Mouse (Mus musculus): ENCODE results near the gene Piwil4.

DNA sequence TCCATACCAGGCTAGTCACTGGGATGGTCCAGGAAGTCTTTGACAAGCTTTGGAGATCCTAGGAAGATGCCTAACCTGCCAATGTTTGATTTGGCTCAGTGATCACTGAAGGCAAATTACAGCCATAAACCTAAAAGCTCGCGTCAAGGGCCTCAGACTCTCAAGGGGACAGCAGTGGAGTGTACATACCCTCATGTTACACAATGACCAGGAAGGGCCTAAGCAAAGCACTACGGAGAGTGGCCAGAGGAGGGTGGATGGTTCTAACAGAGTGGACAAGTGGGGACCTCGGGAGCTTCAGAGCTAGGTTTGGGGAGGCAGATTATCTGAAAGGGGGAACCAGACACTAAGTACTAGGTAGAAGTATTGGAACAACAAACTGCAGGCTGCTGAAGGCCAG lies 13.9 kb downstream of the Piwil4 start:
- TF ChIP-seq CTCF (IDR thresholded peaks at IDR 0.05 in 2 of 3, conservative IDR thresholded peaks at IDR 0.05 in 1 of 3; ENCODE audit: control insufficient read depth in 1 of 3, insufficient read depth in 1 of 3, low read depth in 2 of 3, low read length in 3 of 3, poor library complexity in 1 of 3, severe bottlenecking in 1 of 3): no peak
- TF ChIP-seq ETS1 (IDR thresholded peaks at IDR 0.05; ENCODE audit: low read depth, low read length): no peak
- no peak for TF ChIP-seq MXI1 (IDR thresholded peaks at IDR 0.05; ENCODE audit: low read depth, low read length)
- no peak for TF ChIP-seq KAT2A (conservative IDR thresholded peaks at IDR 0.05; ENCODE audit: low read depth, low read length)
- TF ChIP-seq GABPA (IDR thresholded peaks at IDR 0.05; ENCODE audit: low read depth, low read length): no peak
- TF ChIP-seq SIN3A (IDR thresholded peaks at IDR 0.05; ENCODE audit: low read length): no peak
- TF ChIP-seq POLR2AphosphoS2 (IDR thresholded peaks at IDR 0.05; ENCODE audit: low read length): no peak

All from MEL (cell line).